Mouse (Mus musculus): ENCODE results near the gene Car9.

- TF ChIP-seq CTCF (IDR thresholded peaks at IDR 0.05; ENCODE audit: insufficient read depth, low read depth, low read length) (no peak), POLR2A (IDR thresholded peaks at IDR 0.05; ENCODE audit: insufficient read depth, low read depth, low read length) (no peak)
Observed at GRCm38 (mm10) chr4:43535628-43536027, 28.9 kb downstream of the Car9 start.

All from olfactory bulb, adult 2 months (tissue).